Mouse (Mus musculus) stomach, embryonic 14.5 days (tissue): ENCODE measurements around the gene Dlgap4. TPM values are rescaled to one million over a fixed set of nuclear protein-coding genes. Genes with fewer than 3 reads are reported as not detected.
A peak's percentile ranks its signal among the peaks of the same experiment; 100 is the strongest.

Experiments used
- ATAC-seq: fragments of 200-750 bp; cut with Nextera tagmentation; 2 replicates; pipeline ENCODE4 v1.8.0; 2017; ENCODE audit warnings: low read depth, moderate TSS enrichment; ENCODE audit not compliant: insufficient number of reproducible peaks, insufficient read depth, low FRiP score
- H3K27ac ChIP-seq: fragments of 300-500 bp; sonication (generic); 2 replicates; pipeline ENCODE4 v1.5.1; 2014; ENCODE audit warnings: mild to moderate bottlenecking, low read length, moderate library complexity, mixed read lengths
- H3K27me3 ChIP-seq: fragments of 300-500 bp; sonication (generic); 2 replicates; pipeline ENCODE4 v1.6.1; 2014; ENCODE audit warnings: low read length, control low read depth, mixed read lengths; ENCODE audit not compliant: control insufficient read depth, insufficient read depth
- H3K36me3 ChIP-seq: fragments of 300-500 bp; sonication (generic); 2 replicates; pipeline ENCODE4 v1.6.1; 2014; ENCODE audit warnings: mild to moderate bottlenecking, control low read depth, low read length, moderate library complexity, mixed read lengths; ENCODE audit not compliant: control insufficient read depth, insufficient read depth
- H3K4me1 ChIP-seq: fragments of 300-500 bp; sonication (generic); 2 replicates; pipeline ENCODE4 v1.6.1; 2014; ENCODE audit warnings: low read length, control low read depth, mixed read lengths; ENCODE audit not compliant: control insufficient read depth, insufficient read depth
- H3K4me2 ChIP-seq: fragments of 300-500 bp; sonication (generic); replicated peaks from 2 replicates; pipeline ENCODE4 v1.6.1; 2014; ENCODE audit warnings: low read depth, low read length, control low read depth
- H3K4me3 ChIP-seq: fragments of 300-500 bp; sonication (generic); 2 replicates; pipeline ENCODE4 v1.5.1; 2014; ENCODE audit warnings: low read depth, low read length, control low read depth
- H3K9ac ChIP-seq: fragments of 300-500 bp; sonication (generic); replicated peaks from 2 replicates; pipeline ENCODE4 v1.6.1; 2014; ENCODE audit warnings: low read depth, mild to moderate bottlenecking, control low read depth, low read length, moderate library complexity, mixed read lengths
- H3K9me3 ChIP-seq: fragments of 300-500 bp; sonication (generic); 2 replicates; pipeline ENCODE4 v1.6.1; 2016; ENCODE audit warnings: low read depth, low read length, control low read depth; ENCODE audit not compliant: control insufficient read depth
- WGBS: fragments of 180-500 bp; shearing (Covaris S2); extraction: QIAGEN DNeasy Blood & Tissue Kit; methylation state at CpG from one replicate; pipeline ENCODE4 v1.1.7; 2014; 5-methylcytosine and 5-hydroxymethylcytosine counted together
- polyA plus RNA-seq: library from polyadenylated mRNA; unstranded; fragments of >200 nt; fragmentation: Nextera tagmentation; extraction: Ambion mirVana; gene quantifications from 2 replicates; pipeline ENCODE4 v1.2.1, GENCODE M21; 2014

Gene Dlgap4
- polyA plus RNA-seq, 1 experiment from 2014 or later: 88.5 TPM

DNA sequence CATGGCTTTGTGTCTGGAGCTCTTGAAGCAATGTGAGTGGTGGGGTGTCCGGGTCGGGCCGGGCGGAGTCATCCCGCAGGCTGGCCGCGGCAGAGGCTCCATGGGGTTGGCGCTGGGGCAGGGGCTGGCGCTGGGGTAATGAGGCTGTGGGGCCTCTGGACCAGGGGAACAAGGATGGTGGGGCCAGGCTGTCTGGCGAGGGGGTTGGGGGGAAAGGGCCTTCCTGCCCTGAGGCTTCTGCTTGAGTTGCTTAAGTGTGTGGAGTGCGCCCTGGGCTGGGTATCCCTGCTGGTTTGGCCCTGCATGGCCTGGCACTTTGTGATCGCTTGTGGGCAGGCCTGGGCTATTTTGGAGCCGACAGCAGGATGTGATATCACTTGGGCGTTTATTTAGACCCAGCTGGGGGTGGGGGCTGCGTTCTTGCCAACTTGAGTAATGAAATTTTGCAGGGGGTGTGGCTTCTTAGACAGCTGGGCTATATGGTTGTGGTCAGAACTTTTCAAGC is 108.6 kb downstream of the Dlgap4 start:
- peak overlapping the region; percentile 95 for H3K9ac ChIP-seq
- no peak for ATAC-seq
- no peaks in the 10 kb centered on the region for H3K27me3 ChIP-seq
- WGBS: under 1% methylated on average over 15 of the region's 15 CpGs
- H3K27ac ChIP-seq: peak overlapping the region; percentile 58; the same call in 1 of the 2 replicates
- H3K9me3 ChIP-seq: no peaks in the 10 kb centered on the region
- H3K4me3 ChIP-seq: peak overlapping the region; percentile 94
- peaks cover 52% of the 10 kb centered on the region for H3K4me1 ChIP-seq
- no peaks in the 10 kb centered on the region for H3K36me3 ChIP-seq
- peak overlapping the region; percentile 61 for H3K4me2 ChIP-seq

GRCm38 (mm10) chr2:156722752-156723151 is 109.2 kb downstream of the Dlgap4 start:
- no peak for ATAC-seq
- Histone ChIP-seq H3K4me1 (peaks cover 46% of the 10 kb centered on the region), H3K9me3 (no peaks in the 10 kb centered on the region), H3K4me2 (peak overlapping the region; percentile 61), H3K27me3 (no peaks in the 10 kb centered on the region), H3K27ac (no peak overlapping the region), H3K36me3 (no peaks in the 10 kb centered on the region), H3K4me3 (peak overlapping the region; percentile 94), H3K9ac (no peak overlapping the region)
- WGBS: 50% methylated on average over 5 of the region's 5 CpGs

DNA sequence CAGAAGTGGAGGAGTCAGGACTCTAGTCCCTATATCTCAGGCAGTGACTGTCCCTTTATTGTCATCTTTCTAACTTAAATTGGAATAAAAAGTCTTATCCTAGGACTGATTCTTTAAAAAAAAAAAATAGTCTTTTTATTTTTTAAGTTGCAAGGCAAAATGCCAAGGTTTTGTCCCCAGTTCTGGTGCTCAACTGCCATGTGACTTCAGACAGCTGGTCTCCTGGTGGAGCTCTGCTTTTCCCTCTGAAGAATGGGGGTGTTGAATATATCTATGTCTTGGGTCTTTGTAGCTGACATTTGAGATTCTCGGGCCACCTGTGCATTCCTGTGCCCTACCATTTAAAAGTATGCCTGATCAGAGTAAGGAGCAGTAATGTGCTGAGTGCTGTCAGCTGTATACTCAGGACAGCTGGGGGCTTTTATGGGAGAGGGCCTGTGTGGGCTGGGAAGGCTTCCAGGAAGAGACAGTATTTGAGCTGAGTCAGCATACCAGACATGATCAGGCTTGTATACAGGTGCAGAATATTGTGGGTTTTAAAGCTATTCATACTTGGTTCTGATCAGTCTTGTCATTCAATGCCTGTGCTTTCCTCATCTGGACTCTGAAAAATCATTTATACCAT is 110.5 kb downstream of the Dlgap4 start:
- Histone ChIP-seq H3K36me3 (no peaks in the 10 kb centered on the region), H3K9ac (no peak overlapping the region), H3K4me1 (peaks cover 34% of the 10 kb centered on the region), H3K4me3 (no peak overlapping the region), H3K4me2 (no peak overlapping the region), H3K27ac (no peak overlapping the region), H3K27me3 (no peaks in the 10 kb centered on the region), H3K9me3 (no peaks in the 10 kb centered on the region)
- ATAC-seq: no peak
- WGBS: 31% methylated on average over 1 of the region's 1 CpGs

DNA sequence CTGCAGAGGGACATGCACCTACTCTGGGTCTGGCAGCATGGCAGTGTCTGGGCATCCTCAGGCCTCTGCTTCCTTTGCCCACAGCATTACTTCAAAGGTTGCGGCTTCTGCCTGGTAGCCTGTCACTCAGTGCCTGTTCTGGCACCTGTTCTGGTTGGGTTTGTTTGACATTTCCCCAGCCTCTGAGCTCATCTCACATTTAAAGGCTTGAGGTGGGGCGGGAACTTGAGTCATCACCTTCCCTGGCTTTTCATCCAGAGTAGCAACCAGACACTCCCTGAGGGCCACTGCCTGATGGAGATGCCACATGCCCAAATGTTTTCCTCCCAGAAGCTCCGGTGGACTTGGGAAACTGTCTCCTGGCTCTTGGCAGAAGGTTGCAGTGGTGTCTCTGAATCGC is 111.4 kb downstream of the Dlgap4 start:
- H3K4me2 ChIP-seq: no peak overlapping the region
- 78% methylated on average over 4 of the region's 4 CpGs for WGBS
- H3K27ac ChIP-seq: no peak overlapping the region
- peaks cover 29% of the 10 kb centered on the region for H3K4me1 ChIP-seq
- no peaks in the 10 kb centered on the region for H3K9me3 ChIP-seq
- H3K27me3 ChIP-seq: no peaks in the 10 kb centered on the region
- H3K4me3 ChIP-seq: no peak overlapping the region
- no peak overlapping the region for H3K9ac ChIP-seq
- no peaks in the 10 kb centered on the region for H3K36me3 ChIP-seq
- ATAC-seq: no peak

DNA sequence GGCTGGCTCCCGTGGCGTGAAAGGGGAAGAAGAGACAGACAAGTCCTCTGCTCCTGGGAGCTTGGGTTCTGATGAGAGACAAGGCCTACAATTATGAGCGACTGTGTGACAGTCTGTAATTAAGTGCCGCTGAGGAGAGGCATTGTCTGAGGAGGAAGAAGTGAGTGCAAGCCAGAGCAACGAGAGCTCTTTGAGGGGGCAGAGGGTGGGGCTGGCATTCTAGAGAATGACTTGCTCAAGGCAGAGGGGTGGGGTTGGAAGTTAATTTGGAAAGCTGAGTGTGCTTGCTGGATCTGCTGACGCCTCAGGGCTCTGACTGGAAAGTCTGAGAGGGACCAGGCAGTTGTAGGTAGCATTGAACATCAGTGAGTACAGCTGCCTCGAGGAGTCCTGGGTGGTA is 112.8 kb downstream of the Dlgap4 start:
- H3K27ac ChIP-seq: peak overlapping the region; percentile 27; the same call in 1 of the 2 replicates
- no peaks in the 10 kb centered on the region for H3K27me3 ChIP-seq
- no peak overlapping the region for H3K4me3 ChIP-seq
- H3K4me1 ChIP-seq: peaks cover 28% of the 10 kb centered on the region
- H3K36me3 ChIP-seq: no peaks in the 10 kb centered on the region
- ATAC-seq: no peak
- 39% methylated on average over 7 of the region's 7 CpGs for WGBS
- H3K4me2 ChIP-seq: no peak overlapping the region
- H3K9me3 ChIP-seq: no peaks in the 10 kb centered on the region
- H3K9ac ChIP-seq: 0 out of 2 replicates have a peak overlapping the region, but pooled peaks have one; percentile 6

DNA sequence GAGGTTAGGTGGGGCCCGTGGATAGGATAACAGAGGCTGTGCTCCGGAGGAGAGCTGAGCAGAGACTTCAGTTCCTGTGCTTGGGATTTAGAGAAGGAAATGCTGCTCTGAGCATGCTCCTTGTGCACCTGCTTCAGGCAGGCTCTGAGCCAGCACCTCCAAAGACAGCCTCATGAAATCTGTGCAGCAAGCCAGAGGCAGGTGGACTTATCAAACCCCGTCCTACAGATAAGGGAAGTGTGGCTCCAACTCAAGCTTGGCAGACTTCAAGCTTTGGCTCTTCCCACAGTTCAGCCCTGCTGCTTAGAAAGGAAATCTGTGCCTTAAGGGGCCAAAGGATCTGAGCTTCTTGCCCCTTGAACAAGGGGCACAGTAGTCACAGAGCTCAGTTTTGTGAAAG is 113.4 kb downstream of the Dlgap4 start:
- no peak overlapping the region for H3K4me2 ChIP-seq
- H3K36me3 ChIP-seq: no peaks in the 10 kb centered on the region
- H3K4me3 ChIP-seq: no peak overlapping the region
- no peak overlapping the region for H3K9ac ChIP-seq
- H3K9me3 ChIP-seq: no peaks in the 10 kb centered on the region
- H3K4me1 ChIP-seq: peaks cover 28% of the 10 kb centered on the region
- H3K27ac ChIP-seq: no peak overlapping the region; the same call in 1 of the 2 replicates
- peak; percentile 7; the same call in 1 of the 2 replicates for ATAC-seq
- no peaks in the 10 kb centered on the region for H3K27me3 ChIP-seq
- 61% methylated on average over 3 of the region's 3 CpGs for WGBS

- Histone ChIP-seq H3K27ac (peak overlapping the region; percentile 66), H3K4me1 (peaks cover 19% of the 10 kb centered on the region), H3K9me3 (no peaks in the 10 kb centered on the region), H3K36me3 (no peaks in the 10 kb centered on the region), H3K4me3 (no peak overlapping the region), H3K27me3 (no peaks in the 10 kb centered on the region), H3K4me2 (peak overlapping the region; percentile 20), H3K9ac (no peak overlapping the region)
- ATAC-seq: no peak; the same call in 1 of the 2 replicates
- 58% methylated on average over 9 of the region's 10 CpGs for WGBS
These were observed 116.3 kb downstream of the Dlgap4 start for GRCm38 (mm10) chr2:156729537-156730469.

DNA sequence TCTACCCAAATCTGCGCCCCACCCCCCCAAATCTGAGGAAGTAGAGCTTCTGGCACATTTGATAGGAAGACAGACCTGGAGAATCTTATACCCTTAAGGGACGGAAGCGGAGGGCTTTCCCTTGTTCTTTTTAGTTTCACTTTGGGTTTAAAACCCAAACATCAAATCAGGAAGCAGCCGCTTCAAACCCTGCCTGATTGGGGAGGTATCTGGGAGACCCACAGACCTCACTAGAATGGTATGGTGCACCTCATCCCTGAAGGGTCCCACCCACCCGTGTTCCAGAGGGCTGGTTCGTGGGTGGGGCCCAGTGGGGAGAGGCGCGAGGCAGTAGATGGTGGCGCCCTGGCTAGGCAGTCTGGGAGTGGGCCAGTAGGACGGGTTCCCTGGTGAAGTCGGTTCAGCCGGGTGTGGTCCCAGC is 117.0 kb downstream of the Dlgap4 start:
- H3K4me2 ChIP-seq: peak overlapping the region; percentile 20
- WGBS: 80% methylated on average over 12 of the region's 12 CpGs
- H3K4me1 ChIP-seq: peaks cover 17% of the 10 kb centered on the region
- no peaks in the 10 kb centered on the region for H3K27me3 ChIP-seq
- H3K27ac ChIP-seq: peak overlapping the region; percentile 66
- no peak overlapping the region for H3K9ac ChIP-seq
- no peaks in the 10 kb centered on the region for H3K36me3 ChIP-seq
- H3K4me3 ChIP-seq: no peak overlapping the region
- no peaks in the 10 kb centered on the region for H3K9me3 ChIP-seq
- no peak for ATAC-seq
